Mouse (Mus musculus) limb, embryonic 14.5 days (tissue): ENCODE measurements at regions not wholly inside any gene's neighbourhood (a gene's known extent, or its start where the extent isn't known, plus 50 kb on each side); places are given as distances from the start of the nearest gene placed in this dataset.

ENCODE experiments used
- ATAC-seq: fragments of 200-750 bp; cut with Nextera tagmentation; 2 replicates; pipeline ENCODE4 v1.8.0; 2017; ENCODE audit warnings: low read depth, moderate number of reproducible peaks, moderate TSS enrichment; ENCODE audit not compliant: low FRiP score
- DNase-seq: peaks from one replicate; pipeline ENCODE4 v3.0.0-alpha.2; 2015; ENCODE audit warnings: low spot score
- H3K27ac ChIP-seq: fragments of 300-500 bp; sonication (generic); replicated peaks from 2 replicates; pipeline ENCODE4 v1.5.1; 2014; ENCODE audit warnings: low read depth, mild to moderate bottlenecking, low read length, moderate library complexity, mixed read lengths
- H3K27me3 ChIP-seq: fragments of 300-500 bp; sonication (generic); 2 replicates; pipeline ENCODE4 v1.6.1; 2014; ENCODE audit warnings: low read length, mixed read lengths; ENCODE audit not compliant: control insufficient read depth, insufficient read depth
- H3K36me3 ChIP-seq: fragments of 300-500 bp; sonication (generic); 2 replicates; pipeline ENCODE4 v1.6.1; 2014; ENCODE audit warnings: mild to moderate bottlenecking, low read length, moderate library complexity, mixed read lengths; ENCODE audit not compliant: control insufficient read depth, insufficient read depth
- H3K4me1 ChIP-seq: fragments of 300-500 bp; sonication (generic); 2 replicates; pipeline ENCODE4 v1.6.1; 2014; ENCODE audit warnings: antibody characterized with exemption, low read length, mixed read lengths; ENCODE audit not compliant: control insufficient read depth, insufficient read depth
- H3K4me2 ChIP-seq: fragments of 300-500 bp; sonication (generic); replicated peaks from 2 replicates; pipeline ENCODE4 v1.6.1; 2014; ENCODE audit warnings: low read depth, mild to moderate bottlenecking, low read length, moderate library complexity; ENCODE audit not compliant: severe bottlenecking
- H3K4me3 ChIP-seq: fragments of 300-500 bp; sonication (generic); replicated peaks from 2 replicates; pipeline ENCODE4 v1.5.1; 2014; ENCODE audit warnings: low read length
- H3K9ac ChIP-seq: fragments of 300-500 bp; sonication (generic); 2 replicates; pipeline ENCODE4 v1.6.1; 2014; ENCODE audit warnings: mild to moderate bottlenecking, low read depth, low read length, moderate library complexity; ENCODE audit not compliant: severe bottlenecking
- H3K9me3 ChIP-seq: fragments of 300-500 bp; sonication (generic); 2 replicates; pipeline ENCODE4 v1.6.1; 2016; ENCODE audit warnings: low read length; ENCODE audit not compliant: control insufficient read depth
- POLR2A ChIP-seq: fragments of 200-500 bp; IDR thresholded peaks from 2 replicates; pipeline ENCODE4 v1.8.0; 2012; ENCODE audit warnings: inconsistent platforms, mild to moderate bottlenecking, moderate library complexity, borderline replicate concordance; ENCODE audit not compliant: insufficient read depth, insufficient read length; ENCODE audit errors: extremely low read depth
- WGBS: fragments of 180-500 bp; shearing (Covaris S2); extraction: QIAGEN DNeasy Blood & Tissue Kit; methylation state at CpG from one replicate; pipeline ENCODE4 v1.1.7; 2014; 5-methylcytosine and 5-hydroxymethylcytosine counted together

DNA sequence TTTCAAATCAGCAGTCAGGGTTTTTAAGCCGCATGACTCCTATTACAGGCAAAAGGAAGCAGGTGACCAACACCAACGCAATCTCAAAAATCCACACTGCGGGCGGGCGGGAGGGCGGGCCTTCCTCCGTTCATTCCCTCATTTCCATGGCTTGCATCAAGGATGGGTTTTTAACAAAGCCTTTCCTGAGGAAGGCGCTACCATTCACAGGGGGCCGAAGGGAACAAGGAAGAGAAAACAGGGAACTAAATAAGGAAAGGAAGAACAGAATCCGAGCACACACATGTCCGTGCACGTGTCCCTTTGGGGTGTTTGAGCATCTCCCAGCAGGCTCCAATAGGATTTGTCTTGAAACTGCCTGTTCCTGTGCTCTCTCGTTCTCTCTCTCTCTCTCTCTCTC, 421.0 kb upstream of the Jarid2 start:
- DNase-seq: no peak
- WGBS: 65% methylated on average over 13 of the region's 13 CpGs
- H3K27ac ChIP-seq: no peak overlapping the region
- no peak overlapping the region for H3K4me2 ChIP-seq
- H3K9me3 ChIP-seq: no peaks in the 10 kb centered on the region
- ATAC-seq: no peak
- H3K4me1 ChIP-seq: no peaks in the 10 kb centered on the region
- H3K27me3 ChIP-seq: no peaks in the 10 kb centered on the region
- no peak overlapping the region for H3K4me3 ChIP-seq
- H3K9ac ChIP-seq: no peak overlapping the region
- no peak for TF ChIP-seq POLR2A
- no peaks in the 10 kb centered on the region for H3K36me3 ChIP-seq

DNA sequence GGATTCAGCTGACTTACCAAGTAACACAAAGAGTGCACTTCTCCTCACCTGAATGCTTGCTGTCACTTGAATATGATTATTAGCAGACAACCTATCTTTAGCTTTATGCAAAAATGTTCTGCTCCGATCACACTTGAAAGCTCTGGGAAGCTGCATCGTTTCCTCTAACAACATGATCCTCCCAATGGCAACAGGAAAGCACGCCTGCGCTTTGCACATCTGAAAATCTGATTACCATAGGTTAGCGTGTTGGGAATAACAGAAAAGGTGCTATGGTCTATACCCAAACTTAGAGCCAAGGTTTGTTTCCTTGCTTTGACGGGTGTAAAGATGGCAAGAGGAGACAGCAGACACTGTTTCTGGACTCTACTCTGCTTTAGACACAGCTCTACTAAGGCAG, 417.0 kb upstream of the Jarid2 start:
- no peaks in the 10 kb centered on the region for H3K4me1 ChIP-seq
- H3K9ac ChIP-seq: no peak overlapping the region
- no peak for ATAC-seq
- H3K36me3 ChIP-seq: no peaks in the 10 kb centered on the region
- H3K9me3 ChIP-seq: no peaks in the 10 kb centered on the region
- no peak for DNase-seq
- TF ChIP-seq POLR2A: no peak
- no peak overlapping the region for H3K4me3 ChIP-seq
- WGBS: 88% methylated on average over 6 of the region's 6 CpGs
- H3K27me3 ChIP-seq: no peaks in the 10 kb centered on the region
- no peak overlapping the region for H3K4me2 ChIP-seq
- H3K27ac ChIP-seq: no peak overlapping the region

DNA sequence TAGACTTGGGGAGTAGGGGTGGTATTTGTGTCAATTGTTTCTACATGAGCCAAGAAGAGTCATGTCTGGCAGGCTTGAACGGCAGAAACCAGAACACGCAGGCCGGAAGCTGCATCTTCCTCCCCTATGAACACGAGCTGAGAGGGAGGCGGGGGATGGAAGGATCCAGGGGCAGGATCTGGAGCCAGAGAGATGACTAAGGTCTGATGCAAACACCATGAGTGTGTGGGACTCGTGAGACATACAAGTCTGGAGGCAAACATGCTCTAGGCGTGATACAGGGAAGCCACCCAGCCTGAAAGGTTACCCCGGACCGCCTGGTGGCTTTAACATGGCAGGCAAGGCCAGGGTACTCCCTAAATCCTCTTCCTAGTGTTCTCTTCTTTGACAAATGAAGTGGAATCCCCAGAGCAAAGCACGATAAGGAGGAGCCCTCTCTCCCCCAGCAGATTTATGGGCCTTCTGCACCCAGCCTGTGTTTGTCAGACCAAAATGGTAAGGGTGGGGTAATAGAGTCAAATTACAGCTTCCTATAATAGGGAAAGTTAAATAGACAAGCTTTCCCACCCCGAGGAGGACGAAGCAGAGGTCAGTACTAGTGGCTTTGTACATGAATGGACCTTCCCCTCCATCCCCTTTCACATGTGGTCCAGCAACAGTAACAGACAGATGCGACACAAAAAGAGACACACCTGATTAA, 412.4 kb upstream of the Jarid2 start:
- Histone ChIP-seq H3K4me3 (no peak overlapping the region), H3K27ac (no peak overlapping the region), H3K36me3 (no peaks in the 10 kb centered on the region), H3K4me1 (no peaks in the 10 kb centered on the region), H3K9me3 (no peaks in the 10 kb centered on the region), H3K4me2 (no peak overlapping the region), H3K27me3 (no peaks in the 10 kb centered on the region), H3K9ac (no peak overlapping the region)
- ATAC-seq (no peak), DNase-seq (no peak)
- 78% methylated on average over 13 of the region's 13 CpGs for WGBS
- TF ChIP-seq POLR2A: no peak

GRCm38 (mm10) chr13:44317596-44317995, 411.7 kb upstream of the Jarid2 start:
- 82% methylated on average over 8 of the region's 8 CpGs for WGBS

DNA sequence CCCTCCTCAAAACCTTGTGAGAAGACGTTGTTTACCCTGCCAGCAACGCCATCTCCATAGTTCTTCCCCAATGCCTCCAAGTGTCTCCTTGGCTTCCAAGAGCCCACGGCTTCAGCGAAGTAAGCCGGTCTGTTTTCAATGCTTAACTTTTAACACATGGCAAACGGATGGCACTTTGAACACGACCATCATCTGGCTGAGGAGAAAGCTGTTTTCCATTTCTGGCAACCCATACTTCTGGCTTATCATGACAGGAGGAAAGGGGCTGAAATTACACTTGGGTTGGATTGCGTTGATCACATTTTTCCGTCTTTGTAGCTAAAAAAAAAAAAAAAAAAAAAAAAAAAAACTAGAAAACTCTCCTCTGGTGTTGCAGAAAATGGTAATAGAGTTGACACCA, 410.2 kb upstream of the Jarid2 start:
- no peak overlapping the region for H3K27ac ChIP-seq
- ATAC-seq: no peak

More at GRCm38 (mm10) chr13:44317596-44317995, 411.7 kb upstream of the Jarid2 start:
- Histone ChIP-seq H3K9me3 (no peaks in the 10 kb centered on the region), H3K27ac (no peak overlapping the region), H3K4me3 (no peak overlapping the region), H3K4me2 (no peak overlapping the region), H3K4me1 (no peaks in the 10 kb centered on the region), H3K27me3 (no peaks in the 10 kb centered on the region), H3K36me3 (no peaks in the 10 kb centered on the region), H3K9ac (no peak overlapping the region)
- TF ChIP-seq POLR2A: no peak
- DNase-seq (no peak), ATAC-seq (no peak)

More for the DNA sequence above, 410.2 kb upstream of the Jarid2 start:
- Histone ChIP-seq H3K9ac (no peak overlapping the region), H3K4me2 (no peak overlapping the region), H3K4me1 (no peaks in the 10 kb centered on the region), H3K9me3 (no peaks in the 10 kb centered on the region), H3K27me3 (no peaks in the 10 kb centered on the region), H3K4me3 (no peak overlapping the region), H3K36me3 (no peaks in the 10 kb centered on the region)
- WGBS: 64% methylated on average over 9 of the region's 9 CpGs
- no peak for TF ChIP-seq POLR2A
- DNase-seq: no peak
